Mouse (Mus musculus) small intestine, adult 2 months (tissue): ENCODE data around the gene Vps26c. TPM values are rescaled to one million over a fixed set of nuclear protein-coding genes. Genes with fewer than 3 reads are reported as not detected.

ENCODE experiments used
- H3K27ac ChIP-seq: fragments of 200-500 bp; 2 replicates; pipeline ENCODE4 v1.5.1; 2012; ENCODE audit warnings: low read depth, low read length, control low read depth, inconsistent platforms; ENCODE audit not compliant: insufficient read depth
- H3K27me3 ChIP-seq: fragments of 200-500 bp; 2 replicates; pipeline ENCODE4 v1.6.1; 2012; ENCODE audit warnings: mild to moderate bottlenecking, moderate library complexity, low read length, inconsistent platforms; ENCODE audit not compliant: control insufficient read depth, insufficient read depth
- H3K36me3 ChIP-seq: fragments of 200-500 bp; 2 replicates; pipeline ENCODE4 v1.6.1; 2012; ENCODE audit warnings: mild to moderate bottlenecking, low read length, control low read depth, inconsistent platforms; ENCODE audit not compliant: control insufficient read depth, insufficient read depth
- H3K4me1 ChIP-seq: fragments of 200-500 bp; 2 replicates; pipeline ENCODE4 v1.6.1; 2012; ENCODE audit warnings: low read length, inconsistent platforms, mixed read lengths; ENCODE audit not compliant: control insufficient read depth, insufficient read depth, insufficient read length
- H3K4me3 ChIP-seq: fragments of 200-500 bp; 2 replicates; pipeline ENCODE4 v1.5.1; 2012; ENCODE audit warnings: low read depth, mild to moderate bottlenecking, control low read depth, inconsistent platforms, low read length, moderate library complexity
- CTCF ChIP-seq: fragments of 200-500 bp; IDR thresholded peaks from 2 replicates; pipeline ENCODE4 v1.5.1; 2012; ENCODE audit warnings: low read depth, mild to moderate bottlenecking, control low read depth, inconsistent platforms, low read length, moderate library complexity, mixed read lengths; ENCODE audit not compliant: insufficient replicate concordance, insufficient read length; ENCODE audit errors: extremely low read depth
- POLR2A ChIP-seq: fragments of 200-500 bp; IDR thresholded peaks from 2 replicates; pipeline ENCODE4 v1.6.1; 2012; ENCODE audit warnings: low read depth, mild to moderate bottlenecking, control low read depth, inconsistent platforms, low read length, moderate library complexity
- WGBS: fragments of 180-500 bp; shearing (Covaris S2); methylation state at CpG from one replicate; pipeline ENCODE4 v1.1.7; 2018; 5-methylcytosine and 5-hydroxymethylcytosine counted together
- polyA plus RNA-seq: library from polyadenylated mRNA; depleted of rRNA; stranded (reverse); fragments of >200 nt; gene quantifications from 2 replicates; pipeline ENCODE4 v1.2.3, GENCODE M21; 2012

Gene Vps26c
- polyA plus RNA-seq, 1 experiment, result 16.6 TPM

DNA sequence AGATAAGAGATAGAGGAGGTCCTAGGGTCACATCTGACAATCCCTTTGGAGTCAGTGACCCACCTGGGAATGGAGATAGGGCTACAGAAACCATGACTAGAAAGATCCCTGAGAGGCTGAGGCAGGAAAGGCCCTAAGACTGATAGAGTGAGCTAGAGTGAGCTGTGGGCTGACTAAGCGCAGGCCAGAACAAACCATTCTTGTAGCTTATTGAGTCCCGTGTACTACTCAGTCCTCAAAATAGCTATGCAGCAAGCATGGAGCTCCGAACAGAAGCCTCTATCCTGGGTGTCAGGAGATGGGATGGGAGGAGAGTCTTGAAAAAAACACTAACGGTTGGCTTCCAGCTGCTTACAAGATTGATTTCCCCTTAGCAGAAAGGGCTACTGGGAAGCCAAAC is 4.6 kb upstream of the Vps26c start:
- Histone ChIP-seq H3K27me3 (no peaks in the 10 kb centered on the region), H3K36me3 (no peaks in the 10 kb centered on the region), H3K27ac (no peak overlapping the region), H3K4me3 (no peak overlapping the region), H3K4me1 (peaks cover 7% of the 10 kb centered on the region)
- no peak for TF ChIP-seq POLR2A
- no peak for TF ChIP-seq CTCF
- 87% methylated on average over 4 of the region's 4 CpGs for WGBS

- 12% methylated on average over 3 of the region's 3 CpGs for WGBS
- peak overlapping the region; percentile 89 for H3K27ac ChIP-seq
- H3K4me3 ChIP-seq, result no peak overlapping the region
These were observed 916 bp upstream of the Vps26c start for GRCm38 (mm10) chr16:94527546-94527945.

DNA sequence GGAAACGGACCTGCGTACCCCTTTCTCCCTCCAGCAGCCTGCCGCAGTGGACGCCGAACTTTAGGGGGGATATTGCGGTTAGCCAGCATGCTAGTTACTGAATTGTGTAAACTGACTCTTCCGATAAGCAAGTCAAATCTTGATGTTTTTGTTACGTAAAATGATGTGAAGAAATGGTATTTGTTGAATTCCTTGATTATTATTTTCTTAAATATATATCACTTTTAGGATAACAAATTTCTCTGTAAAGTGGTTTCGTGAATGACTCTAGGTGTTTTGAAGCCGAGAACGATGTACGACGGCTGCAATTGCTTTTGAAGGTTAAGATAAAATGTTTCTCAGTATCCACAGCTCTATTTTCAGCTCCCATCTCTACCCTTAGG is 513 bp upstream of the Vps26c start:
- under 1% methylated on average over 13 of the region's 13 CpGs for whole genome bisulfite sequencing
- peak overlapping the region; percentile 89 for H3K27ac ChIP-seq
- no peak for TF ChIP-seq CTCF
- no peak for TF ChIP-seq POLR2A
- no peaks in the 10 kb centered on the region for H3K36me3 ChIP-seq
- H3K4me1 ChIP-seq, result peaks cover 9% of the 10 kb centered on the region
- no peaks in the 10 kb centered on the region for H3K27me3 ChIP-seq
- H3K4me3 ChIP-seq, result peak overlapping the region; percentile 88

More at GRCm38 (mm10) chr16:94527546-94527945, 916 bp upstream of the Vps26c start:
- Histone ChIP-seq H3K27me3 (no peaks in the 10 kb centered on the region), H3K4me1 (peaks cover 9% of the 10 kb centered on the region), H3K36me3 (no peaks in the 10 kb centered on the region)
- no peak for TF ChIP-seq CTCF
- TF ChIP-seq POLR2A, result no peak

GRCm38 (mm10) chr16:94525955-94526343 is 681 bp downstream of the Vps26c start:
- WGBS, result 1% methylated on average over 24 of the region's 24 CpGs
- TF ChIP-seq CTCF, result no peak
- TF ChIP-seq POLR2A, result no peak
- Histone ChIP-seq H3K27me3 (no peaks in the 10 kb centered on the region), H3K4me1 (peaks cover 12% of the 10 kb centered on the region), H3K36me3 (no peaks in the 10 kb centered on the region), H3K27ac (peak overlapping the region; percentile 80), H3K4me3 (peak overlapping the region; percentile 88)

GRCm38 (mm10) chr16:94524691-94525090 is 1.9 kb downstream of the Vps26c start:
- 80% methylated on average over 9 of the region's 9 CpGs for WGBS
- Histone ChIP-seq H3K36me3 (no peaks in the 10 kb centered on the region), H3K27me3 (no peaks in the 10 kb centered on the region), H3K27ac (no peak overlapping the region), H3K4me1 (peaks cover 12% of the 10 kb centered on the region), H3K4me3 (no peak overlapping the region)
- no peak for TF ChIP-seq CTCF
- no peak for TF ChIP-seq POLR2A

DNA sequence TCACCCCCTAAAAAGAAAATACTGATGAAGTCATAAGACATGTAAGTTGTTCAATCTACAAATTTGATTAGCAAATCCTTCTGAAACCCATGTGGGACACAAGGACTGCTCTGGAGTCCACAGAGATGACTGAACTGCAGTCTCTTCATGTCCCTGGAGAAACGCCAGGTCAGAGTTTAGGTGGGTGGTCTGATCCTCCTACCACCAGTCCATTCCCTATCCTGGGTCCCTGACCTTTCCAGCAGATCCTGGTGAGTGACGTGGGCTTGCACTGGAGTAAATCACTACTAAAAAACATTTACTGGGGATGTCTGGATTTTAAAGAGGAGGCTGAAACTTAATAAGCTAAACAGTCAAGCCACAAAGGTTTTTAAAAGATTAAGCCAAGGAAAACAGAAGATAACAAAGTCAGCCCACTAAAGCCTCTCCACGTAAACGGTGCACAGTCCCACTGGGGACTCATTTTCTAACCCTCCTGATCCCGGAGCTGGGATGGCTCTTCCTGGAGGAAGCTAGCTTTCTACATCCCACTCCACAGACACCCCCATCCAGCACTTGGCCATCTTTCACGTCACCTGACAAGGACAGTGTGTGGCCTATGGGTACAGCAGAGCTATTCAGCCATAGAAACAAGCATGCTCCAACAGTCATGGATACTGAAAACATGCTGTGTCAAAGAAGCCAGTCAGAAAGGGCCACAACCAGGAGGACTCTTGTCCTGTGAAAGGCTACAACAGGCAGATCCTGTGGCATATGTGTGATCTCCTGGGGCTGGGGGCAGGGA is 2.8 kb downstream of the Vps26c start:
- TF ChIP-seq POLR2A (no peak), CTCF (no peak)
- Histone ChIP-seq H3K27me3 (no peaks in the 10 kb centered on the region), H3K4me3 (no peak overlapping the region), H3K36me3 (no peaks in the 10 kb centered on the region), H3K4me1 (peaks cover 14% of the 10 kb centered on the region), H3K27ac (no peak overlapping the region)
- 72% methylated on average over 6 of the region's 6 CpGs for WGBS

DNA sequence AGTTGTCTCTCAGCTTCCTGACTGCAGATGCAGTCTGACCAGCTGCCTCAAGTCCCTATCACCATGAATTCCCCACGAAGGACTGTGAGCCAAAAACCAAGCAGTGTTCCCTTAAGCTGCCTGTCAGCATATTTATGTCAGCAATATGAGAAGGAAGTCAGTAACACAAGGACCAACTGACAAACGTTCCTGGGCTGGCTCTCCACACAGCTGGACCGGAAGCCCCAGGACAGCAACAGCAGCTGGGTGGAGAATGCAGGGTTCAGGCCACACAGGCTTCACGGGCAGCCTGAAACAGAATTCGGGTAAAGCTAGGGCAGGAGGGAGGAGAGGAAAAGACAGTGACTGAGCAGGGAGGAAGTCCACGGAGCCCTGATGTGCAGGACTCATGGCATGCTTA is 7.6 kb downstream of the Vps26c start:
- no peaks in the 10 kb centered on the region for H3K27me3 ChIP-seq
- H3K4me1 ChIP-seq, result peaks cover 7% of the 10 kb centered on the region
- no peak overlapping the region for H3K4me3 ChIP-seq
- WGBS, result 55% methylated on average over 6 of the region's 6 CpGs
- peak overlapping the region; percentile 44; the same call in 1 of the 2 replicates for H3K27ac ChIP-seq
- H3K36me3 ChIP-seq, result no peaks in the 10 kb centered on the region
- no peak for TF ChIP-seq POLR2A
- no peak for TF ChIP-seq CTCF
